Mouse (Mus musculus): ENCODE measurements at regions not wholly inside any gene's neighbourhood (a gene's known extent, or its start where the extent isn't known, plus 50 kb on each side); places are given as distances from the start of the nearest gene placed in this dataset.

- H3K4me2 ChIP-seq (replicated peaks; ENCODE audit: low read depth), result no peak overlapping the region
- 62% methylated on average over 4 of the region's 5 CpGs for WGBS
- no peaks in the 10 kb centered on the region for H3K4me1 ChIP-seq (replicated peaks; ENCODE audit: control insufficient read depth, insufficient read depth, low read length)
- H3K27me3 ChIP-seq (replicated peaks; ENCODE audit: control insufficient read depth, insufficient read depth, low read length), result no peaks in the 10 kb centered on the region
- no peaks in the 10 kb centered on the region for H3K9me3 ChIP-seq (ENCODE audit: control insufficient read depth)
- ATAC-seq, result no peak
- TF ChIP-seq CTCF (IDR thresholded peaks at IDR 0.05; ENCODE audit: low read depth), result no peak
- H3K9ac ChIP-seq (ENCODE audit: low read depth, low read length), result no peak overlapping the region
- H3K4me3 ChIP-seq (ENCODE audit: low read depth, low read length), result no peak overlapping the region
- H3K36me3 ChIP-seq (ENCODE audit: control insufficient read depth, insufficient read depth), result no peaks in the 10 kb centered on the region
- no peak overlapping the region for H3K27ac ChIP-seq (ENCODE audit: low read depth, low read length)
Observed at GRCm38 (mm10) chr6:117303361-117303760, 135.0 kb downstream of the Cxcl12 start.

GRCm38 (mm10) chr6:117305736-117306250, 137.5 kb downstream of the Cxcl12 start:
- Histone ChIP-seq H3K4me1 (replicated peaks; ENCODE audit: control insufficient read depth, insufficient read depth, low read length) (no peaks in the 10 kb centered on the region), H3K4me2 (replicated peaks; ENCODE audit: low read depth) (no peak overlapping the region), H3K9me3 (ENCODE audit: control insufficient read depth) (no peaks in the 10 kb centered on the region), H3K9ac (ENCODE audit: low read depth, low read length) (no peak overlapping the region), H3K4me3 (ENCODE audit: low read depth, low read length) (no peak overlapping the region), H3K36me3 (ENCODE audit: control insufficient read depth, insufficient read depth) (no peaks in the 10 kb centered on the region), H3K27me3 (replicated peaks; ENCODE audit: control insufficient read depth, insufficient read depth, low read length) (no peaks in the 10 kb centered on the region), H3K27ac (ENCODE audit: low read depth, low read length) (no peak overlapping the region)
- no peak for ATAC-seq
- TF ChIP-seq CTCF (IDR thresholded peaks at IDR 0.05; ENCODE audit: low read depth), result no peak
- WGBS, result 82% methylated on average over 4 of the region's 4 CpGs

GRCm38 (mm10) chr6:117308636-117309035, 140.3 kb downstream of the Cxcl12 start:
- Histone ChIP-seq H3K27ac (ENCODE audit: low read depth, low read length) (no peak overlapping the region), H3K4me1 (replicated peaks; ENCODE audit: control insufficient read depth, insufficient read depth, low read length) (no peaks in the 10 kb centered on the region), H3K27me3 (replicated peaks; ENCODE audit: control insufficient read depth, insufficient read depth, low read length) (no peaks in the 10 kb centered on the region), H3K9me3 (ENCODE audit: control insufficient read depth) (no peaks in the 10 kb centered on the region), H3K4me3 (ENCODE audit: low read depth, low read length) (no peak overlapping the region), H3K9ac (ENCODE audit: low read depth, low read length) (no peak overlapping the region), H3K36me3 (ENCODE audit: control insufficient read depth, insufficient read depth) (no peaks in the 10 kb centered on the region), H3K4me2 (replicated peaks; ENCODE audit: low read depth) (no peak overlapping the region)
- no peak for TF ChIP-seq CTCF (IDR thresholded peaks at IDR 0.05; ENCODE audit: low read depth)
- 58% methylated on average over 2 of the region's 2 CpGs for WGBS
- ATAC-seq, result no peak

GRCm38 (mm10) chr6:117312891-117313781, 144.8 kb downstream of the Cxcl12 start:
- no peak overlapping the region for H3K27ac ChIP-seq (ENCODE audit: low read depth, low read length)
- H3K9me3 ChIP-seq (ENCODE audit: control insufficient read depth), result no peaks in the 10 kb centered on the region
- no peak overlapping the region for H3K4me3 ChIP-seq (ENCODE audit: low read depth, low read length)
- H3K9ac ChIP-seq (ENCODE audit: low read depth, low read length), result no peak overlapping the region
- no peak for ATAC-seq
- TF ChIP-seq CTCF (IDR thresholded peaks at IDR 0.05; ENCODE audit: low read depth), result no peak
- 83% methylated on average over 13 of the region's 13 CpGs for WGBS
- H3K4me2 ChIP-seq (replicated peaks; ENCODE audit: low read depth), result no peak overlapping the region
- no peaks in the 10 kb centered on the region for H3K4me1 ChIP-seq (replicated peaks; ENCODE audit: control insufficient read depth, insufficient read depth, low read length)
- no peaks in the 10 kb centered on the region for H3K27me3 ChIP-seq (replicated peaks; ENCODE audit: control insufficient read depth, insufficient read depth, low read length)
- H3K36me3 ChIP-seq (ENCODE audit: control insufficient read depth, insufficient read depth), result no peaks in the 10 kb centered on the region

- WGBS, result 66% methylated on average over 6 of the region's 6 CpGs
- Histone ChIP-seq H3K4me2 (replicated peaks; ENCODE audit: low read depth) (no peak overlapping the region), H3K27me3 (replicated peaks; ENCODE audit: control insufficient read depth, insufficient read depth, low read length) (no peaks in the 10 kb centered on the region), H3K27ac (ENCODE audit: low read depth, low read length) (no peak overlapping the region), H3K9me3 (ENCODE audit: control insufficient read depth) (no peaks in the 10 kb centered on the region), H3K36me3 (ENCODE audit: control insufficient read depth, insufficient read depth) (no peaks in the 10 kb centered on the region), H3K9ac (ENCODE audit: low read depth, low read length) (no peak overlapping the region), H3K4me1 (replicated peaks; ENCODE audit: control insufficient read depth, insufficient read depth, low read length) (no peaks in the 10 kb centered on the region), H3K4me3 (ENCODE audit: low read depth, low read length) (no peak overlapping the region)
- TF ChIP-seq CTCF (IDR thresholded peaks at IDR 0.05; ENCODE audit: low read depth), result no peak
- no peak for ATAC-seq
Observed at GRCm38 (mm10) chr6:117313944-117314566, 145.7 kb downstream of the Cxcl12 start.

GRCm38 (mm10) chr6:117323301-117323700, 155.0 kb downstream of the Cxcl12 start:
- Histone ChIP-seq H3K4me3 (ENCODE audit: low read depth, low read length) (no peak overlapping the region), H3K36me3 (ENCODE audit: control insufficient read depth, insufficient read depth) (no peaks in the 10 kb centered on the region), H3K9ac (ENCODE audit: low read depth, low read length) (no peak overlapping the region), H3K27me3 (replicated peaks; ENCODE audit: control insufficient read depth, insufficient read depth, low read length) (no peaks in the 10 kb centered on the region), H3K4me1 (replicated peaks; ENCODE audit: control insufficient read depth, insufficient read depth, low read length) (no peaks in the 10 kb centered on the region), H3K27ac (ENCODE audit: low read depth, low read length) (no peak overlapping the region), H3K9me3 (ENCODE audit: control insufficient read depth) (no peaks in the 10 kb centered on the region), H3K4me2 (replicated peaks; ENCODE audit: low read depth) (no peak overlapping the region)
- ATAC-seq, result no peak
- TF ChIP-seq CTCF (IDR thresholded peaks at IDR 0.05; ENCODE audit: low read depth), result no peak
